Mouse (Mus musculus) c-Kit-positive CD71-positive TER-119-negative erythroid progenitor cells, embryonic 14.5 days (primary cell): Measurements from ENCODE around the gene Rrm1.
"Not testable (repeated sequence)": the region's sequence is repeated elsewhere in the genome, so short reads cannot be mapped to it uniquely, and the experiment has no call there.

Source experiments
- DNase-seq: peaks from one replicate; pipeline ENCODE4 v3.0.0-alpha.2; 2013; ENCODE audit warnings: low read depth

Gene Rrm1

DNA sequence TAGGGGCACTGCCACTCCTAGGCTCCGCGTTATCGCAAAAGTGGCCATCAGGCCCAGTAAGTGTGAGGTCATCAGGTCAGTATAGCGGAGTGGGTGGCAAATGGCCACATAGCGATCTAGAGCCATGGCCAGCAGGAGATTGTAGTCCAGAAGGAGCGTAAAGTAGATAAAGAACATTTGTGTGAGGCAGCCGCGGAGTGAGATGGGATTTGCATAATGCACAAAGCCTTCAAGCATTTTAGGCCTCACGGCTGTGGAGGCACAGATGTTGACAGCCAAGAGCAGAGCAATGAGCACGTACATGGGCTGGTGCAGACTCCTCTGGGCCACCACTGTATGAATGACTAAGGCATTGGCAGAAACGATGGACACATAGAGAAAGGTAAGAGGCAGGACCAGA, 35.9 kb downstream of the Rrm1 start:
- DNase-seq, result no peak

DNA sequence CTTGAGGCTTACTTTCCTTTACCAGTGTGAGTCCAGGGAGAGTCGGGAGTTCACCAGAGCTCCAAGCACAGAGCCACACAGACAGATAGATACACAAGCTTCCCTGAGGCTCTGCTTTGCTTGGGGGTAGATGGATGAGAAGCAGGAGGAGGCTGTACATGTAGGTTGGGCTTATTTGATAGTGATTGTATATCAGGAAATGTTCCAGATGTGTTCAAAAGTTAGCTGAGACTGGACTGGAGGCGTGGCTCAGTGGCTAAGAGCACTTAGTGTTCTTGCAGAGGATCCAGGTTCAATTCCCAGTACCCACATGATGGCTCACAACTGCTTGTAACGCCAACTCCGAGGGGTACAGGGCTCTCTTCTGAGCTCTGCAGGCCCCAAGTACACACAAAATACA, 36.9 kb downstream of the Rrm1 start:
- DNase-seq, result peak; percentile 23

DNA sequence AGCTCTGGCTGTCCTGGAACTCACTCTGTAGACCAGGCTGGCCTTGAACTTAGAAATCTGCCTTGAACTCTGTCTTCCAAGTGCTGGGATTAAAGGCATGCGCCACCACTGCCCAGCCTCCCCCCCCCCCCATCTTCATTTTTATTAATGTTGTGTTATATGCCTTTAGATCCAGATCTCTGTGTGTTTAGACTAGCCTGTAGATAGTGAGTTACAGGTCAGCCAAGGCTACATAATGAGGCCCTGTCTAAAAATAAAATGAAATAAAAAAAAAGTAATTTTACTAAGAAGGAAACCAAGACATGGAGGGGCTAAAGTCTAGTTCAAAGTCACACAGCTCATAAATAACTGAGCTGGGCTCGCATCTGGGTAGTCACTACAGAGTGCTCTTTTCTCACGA, 37.4 kb downstream of the Rrm1 start:
- no peak for DNase-seq

DNA sequence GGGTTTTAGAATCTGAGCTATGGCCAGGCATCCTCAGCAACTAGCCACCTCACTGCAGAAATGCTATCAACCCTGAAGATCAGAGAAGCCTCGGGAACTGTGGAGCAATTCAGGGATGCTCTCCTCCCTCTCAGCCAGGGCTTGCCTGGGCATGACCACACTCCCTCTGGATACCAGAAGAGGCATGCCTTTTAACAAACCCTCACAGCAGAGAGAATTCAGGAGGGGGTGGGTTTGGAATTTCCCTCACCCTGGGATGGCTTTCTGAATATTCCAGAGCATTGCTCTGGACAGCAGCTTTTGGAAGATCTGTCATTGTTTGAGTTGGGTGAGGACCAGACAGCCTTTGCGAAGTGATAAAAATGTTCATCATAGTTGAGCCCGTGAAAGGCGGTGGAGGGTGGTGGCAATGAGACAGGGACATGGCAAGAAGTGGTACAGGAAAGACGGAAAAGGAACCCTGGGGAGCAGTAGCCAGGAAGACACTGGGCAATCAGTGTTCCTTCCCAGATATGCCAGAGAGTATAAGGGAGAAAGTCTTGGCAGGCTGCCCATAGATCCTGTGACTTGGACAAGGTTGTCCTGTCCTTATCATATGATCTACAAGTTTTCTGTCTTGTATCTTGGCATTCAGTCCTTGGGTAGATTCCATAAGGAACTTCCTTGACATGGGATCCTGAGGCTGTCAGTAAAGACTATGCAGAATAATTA, 38.0 kb downstream of the Rrm1 start:
- no peak for DNase-seq

DNA sequence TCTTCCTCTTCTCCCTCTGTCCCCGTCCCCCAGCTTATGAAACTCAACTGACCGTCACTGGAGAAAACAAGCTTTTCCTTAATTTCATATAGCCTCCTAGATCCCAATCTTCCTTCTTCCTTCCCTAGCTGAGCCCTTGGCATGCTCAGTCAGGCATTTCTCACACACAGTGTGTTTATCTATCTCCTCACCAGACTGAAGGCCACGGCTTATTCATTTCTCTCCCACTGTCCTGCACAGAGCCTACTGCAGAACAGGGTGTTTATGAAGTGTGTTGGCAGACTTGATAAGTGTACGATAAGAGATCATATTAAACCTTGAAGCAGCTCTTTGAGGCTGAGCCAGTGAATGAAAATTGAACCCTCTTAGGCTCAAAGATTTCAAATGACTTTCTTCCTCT, 39.3 kb downstream of the Rrm1 start:
- DNase-seq, result no peak

DNA sequence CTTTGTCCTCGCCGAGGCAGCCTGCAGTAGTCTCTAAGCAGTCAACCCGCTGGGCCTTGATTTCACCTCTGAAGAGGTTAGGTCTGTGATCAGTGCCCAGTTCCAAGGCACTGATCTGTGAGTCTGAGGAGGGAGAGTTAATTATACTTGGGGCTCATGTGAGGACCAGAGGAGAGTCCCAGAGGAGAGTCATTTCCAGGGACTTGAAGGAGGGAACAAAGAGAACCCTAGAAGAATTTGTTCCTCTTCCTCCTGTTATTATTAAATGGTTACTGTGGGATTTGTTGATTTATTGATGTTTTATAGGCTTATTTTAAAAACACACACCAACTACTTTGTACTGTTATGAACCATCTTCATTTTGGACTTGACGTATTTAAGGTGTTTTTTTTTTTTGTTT, 40.1 kb downstream of the Rrm1 start, which contains the start of gene Olfr543:
Gene Olfr543 (minus strand): TSS at position 101 of the 400 bp plus-strand sequence.
- DNase-seq, result no peak

DNA sequence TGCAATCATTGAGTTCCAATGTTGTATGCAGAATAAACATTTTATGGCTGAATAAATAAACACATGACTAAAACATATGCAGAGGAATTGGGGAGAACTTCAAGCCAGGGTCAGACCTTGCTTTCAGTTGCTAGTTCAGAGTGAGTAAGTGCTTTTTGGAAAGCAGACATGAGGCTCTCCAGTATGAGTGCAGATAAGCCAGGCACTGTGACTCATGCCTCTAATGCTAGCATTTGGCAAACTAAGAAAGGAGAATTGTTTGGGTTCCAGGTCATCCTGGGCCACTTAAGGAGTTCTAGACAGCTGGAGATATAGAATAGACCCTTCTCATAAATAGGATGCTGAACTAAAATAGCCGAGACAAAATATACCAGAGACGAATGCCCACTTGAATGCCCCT, 42.2 kb downstream of the Rrm1 start:
- no peak for DNase-seq

DNA sequence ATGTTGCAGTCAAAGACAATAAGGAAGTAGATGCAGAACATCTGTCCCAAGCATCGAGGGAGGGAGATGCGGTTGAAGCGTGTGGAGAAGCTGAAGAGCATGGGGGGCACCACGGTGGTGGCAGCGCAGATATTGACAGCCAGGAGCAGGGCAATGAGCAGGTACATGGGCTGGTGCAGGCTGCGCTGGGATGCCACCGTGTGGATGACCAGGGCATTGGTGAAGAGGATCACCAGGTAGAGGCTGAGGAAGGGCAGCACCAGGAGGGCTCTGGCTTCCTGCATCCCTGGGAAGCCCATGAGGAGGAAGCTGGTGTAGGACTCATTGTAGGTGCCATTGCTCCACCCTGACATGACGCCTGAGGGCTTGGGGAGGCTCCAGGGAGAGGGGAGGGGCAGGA, 43.3 kb downstream of the Rrm1 start:
- DNase-seq, result not testable (repeated sequence)

DNA sequence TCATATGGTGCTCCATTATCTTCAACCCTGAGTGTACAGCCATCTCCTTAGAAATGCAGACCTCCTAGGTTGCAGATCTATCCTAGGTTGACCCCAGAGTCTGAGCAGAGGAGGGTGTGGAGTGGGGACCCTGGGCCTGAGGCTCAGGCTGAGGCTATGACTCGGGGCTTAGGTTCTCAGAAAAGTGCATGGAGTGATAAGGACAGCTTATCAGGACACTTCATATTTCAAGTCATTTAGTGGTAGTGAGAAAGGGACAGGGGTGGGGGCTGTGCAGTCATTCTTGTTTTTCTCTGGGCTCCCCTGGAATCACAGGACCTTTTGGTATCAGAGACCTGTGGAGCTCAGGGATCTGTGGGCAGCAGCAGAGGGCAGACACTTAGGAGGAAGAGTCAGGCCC, 44.6 kb downstream of the Rrm1 start:
- DNase-seq, result no peak

DNA sequence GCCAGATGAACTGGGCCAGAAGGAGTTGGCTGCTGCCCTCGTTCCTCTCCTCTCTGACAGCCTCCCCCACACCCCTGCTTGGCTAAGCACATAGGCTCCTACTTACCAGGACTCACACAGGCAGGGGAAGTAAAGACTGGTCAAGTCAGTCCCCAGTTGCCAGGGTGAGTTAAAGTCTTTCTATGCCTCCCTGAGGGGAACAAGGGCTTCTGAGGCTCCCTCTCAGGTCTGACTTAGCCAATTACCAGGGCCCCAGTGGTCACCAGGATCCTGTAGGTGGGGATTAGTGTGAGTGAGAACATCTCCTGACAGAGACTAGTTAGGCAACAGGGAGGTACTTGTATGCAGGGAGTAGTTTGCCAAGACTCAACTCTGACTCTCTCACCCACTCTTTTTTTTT, 46.7 kb downstream of the Rrm1 start, which contains the start of gene Olfr544:
Gene Olfr544 (minus strand): TSS at position 153 of the 400 bp plus-strand sequence.
- DNase-seq, result no peak

DNA sequence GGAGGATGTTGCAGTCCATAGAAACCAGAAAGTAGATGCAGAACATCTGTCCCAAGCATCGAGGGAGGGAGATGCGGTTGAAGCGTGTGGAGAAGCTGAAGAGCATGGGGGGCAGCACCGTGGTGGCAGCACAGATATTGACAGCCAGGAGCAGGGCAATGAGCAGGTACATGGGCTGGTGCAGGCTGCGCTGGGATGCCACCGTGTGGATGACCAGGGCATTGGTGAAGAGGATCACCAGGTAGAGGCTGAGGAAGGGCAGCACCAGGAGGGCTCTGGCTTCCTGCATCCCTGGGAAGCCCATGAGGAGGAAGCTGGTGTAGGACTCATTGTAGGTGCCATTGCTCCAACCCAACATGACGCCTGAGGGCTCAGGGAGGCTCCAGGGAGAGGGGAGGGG, 52.9 kb downstream of the Rrm1 start:
- not testable (repeated sequence) for DNase-seq

DNA sequence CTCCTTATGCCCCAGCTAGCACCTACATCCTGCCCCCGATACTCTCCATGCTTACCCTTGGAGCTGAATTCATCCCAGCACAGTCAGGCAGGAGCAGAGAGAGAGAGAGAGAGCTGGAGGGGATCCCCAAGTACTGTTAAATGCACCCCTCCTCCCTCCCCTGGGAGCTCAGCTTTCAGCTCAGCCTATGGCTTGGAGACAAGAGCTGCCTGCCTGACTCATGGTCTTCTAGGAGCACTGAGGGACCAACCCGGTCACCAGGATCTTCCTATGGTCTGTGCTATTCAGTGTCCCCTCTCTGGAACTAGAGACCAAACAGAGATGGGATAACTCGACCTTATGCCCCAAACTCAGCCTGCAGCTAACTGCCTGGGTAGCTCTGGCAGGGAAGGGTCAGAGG, 58.0 kb downstream of the Rrm1 start, which contains the start of gene Olfr545:
Gene Olfr545 (minus strand): TSS at position 101 of the 400 bp plus-strand sequence.
- DNase-seq, result no peak

DNA sequence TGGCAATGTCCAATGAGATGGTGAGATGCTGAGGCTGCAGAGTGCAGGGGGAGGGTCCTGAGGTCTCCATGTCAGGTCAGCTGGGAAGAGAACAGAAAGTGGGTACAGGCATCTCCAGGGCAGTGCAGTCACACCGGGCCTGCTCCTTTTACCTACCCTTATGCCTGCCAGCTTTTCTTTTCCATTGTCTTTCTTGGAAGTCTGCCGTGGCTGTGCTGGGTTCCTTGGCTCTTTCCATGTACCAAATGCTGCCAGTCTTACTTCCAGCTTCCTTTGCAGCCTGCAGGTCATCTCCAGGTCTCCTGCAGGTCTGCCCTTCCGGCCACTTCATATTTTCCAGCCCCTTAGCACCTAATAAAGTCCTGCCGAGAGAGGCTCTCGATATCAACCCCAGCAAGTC, 60.5 kb downstream of the Rrm1 start:
- DNase-seq, result no peak

DNA sequence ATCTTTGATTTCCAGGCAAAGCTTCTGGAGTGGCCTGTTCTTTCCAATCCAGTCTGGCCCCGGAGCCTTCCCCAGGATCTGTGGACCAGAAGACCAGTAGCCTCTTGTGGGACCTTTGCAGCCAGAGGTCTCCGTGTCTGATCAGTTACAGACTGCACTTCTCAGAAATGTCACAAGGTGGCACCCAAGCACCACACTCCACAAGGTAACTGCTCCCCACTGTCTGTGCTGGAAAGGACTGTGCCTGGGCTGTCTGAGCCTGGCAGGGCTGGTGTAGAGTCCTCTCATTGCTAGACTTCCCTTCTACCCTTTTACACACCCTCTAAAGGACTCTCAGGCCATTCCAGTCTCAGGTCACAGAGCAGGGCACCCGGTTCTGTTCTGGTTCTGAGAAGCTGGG, 65.4 kb downstream of the Rrm1 start:
- DNase-seq, result peak; percentile 47

DNA sequence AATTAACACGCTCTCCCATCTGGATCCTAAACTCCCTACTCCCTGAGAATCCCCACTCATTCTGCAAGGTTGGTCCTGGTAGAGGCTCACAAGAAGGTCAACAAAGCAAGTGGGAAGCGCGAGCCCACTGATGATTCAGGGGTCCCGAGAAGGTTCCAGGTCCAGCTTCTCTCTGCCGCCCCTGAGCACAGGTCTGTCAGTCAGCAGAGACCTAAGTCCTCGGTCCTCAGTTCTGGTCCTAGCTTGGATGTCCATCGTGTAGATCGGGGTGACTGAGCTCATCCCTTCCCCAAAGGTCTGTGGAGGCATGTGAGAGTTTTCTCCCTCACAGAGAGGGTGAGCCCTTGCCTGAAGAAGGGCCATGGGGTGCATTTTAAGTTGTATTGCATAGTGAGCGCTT, 66.6 kb downstream of the Rrm1 start:
- DNase-seq, result no peak

DNA sequence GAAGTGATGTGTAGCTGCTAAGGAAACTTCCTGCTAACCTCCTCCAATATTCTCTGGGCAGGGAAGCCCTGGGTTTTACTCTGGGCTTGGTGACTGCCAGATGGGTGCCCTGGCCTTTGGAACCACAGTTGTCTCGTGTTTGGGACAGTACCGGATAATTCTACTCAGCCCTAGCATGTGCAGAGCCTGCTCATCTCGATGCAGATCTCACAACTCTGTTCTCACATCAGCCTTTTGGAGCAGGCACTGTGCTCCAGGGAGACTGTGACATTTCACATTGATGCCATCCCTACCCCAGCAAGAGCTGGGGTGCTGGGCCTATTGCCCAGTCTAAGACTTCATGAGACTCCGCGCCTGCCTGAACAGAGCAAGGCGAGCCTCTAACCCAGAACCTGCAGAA, 67.2 kb downstream of the Rrm1 start:
- DNase-seq, result no peak

DNA sequence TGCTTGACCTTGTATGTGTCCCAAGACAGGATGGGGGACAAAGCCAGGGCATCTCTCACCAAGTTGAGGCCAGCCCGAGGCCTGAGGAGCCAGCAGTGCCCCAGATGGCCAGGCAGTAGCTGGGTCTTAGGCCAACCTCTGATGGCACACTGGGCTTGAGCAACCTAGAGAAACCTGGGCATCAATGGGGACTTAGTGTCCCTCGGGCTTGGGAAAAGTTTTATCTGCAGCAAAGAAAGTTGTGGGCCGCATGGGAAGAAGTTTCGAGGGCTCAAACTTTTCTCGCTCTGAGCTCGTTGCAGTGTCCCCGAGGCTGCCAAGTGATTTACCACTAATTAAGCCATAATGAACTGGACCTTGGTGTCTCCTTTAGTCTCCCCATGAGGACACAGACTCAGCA, 68.2 kb downstream of the Rrm1 start:
- DNase-seq, result no peak

DNA sequence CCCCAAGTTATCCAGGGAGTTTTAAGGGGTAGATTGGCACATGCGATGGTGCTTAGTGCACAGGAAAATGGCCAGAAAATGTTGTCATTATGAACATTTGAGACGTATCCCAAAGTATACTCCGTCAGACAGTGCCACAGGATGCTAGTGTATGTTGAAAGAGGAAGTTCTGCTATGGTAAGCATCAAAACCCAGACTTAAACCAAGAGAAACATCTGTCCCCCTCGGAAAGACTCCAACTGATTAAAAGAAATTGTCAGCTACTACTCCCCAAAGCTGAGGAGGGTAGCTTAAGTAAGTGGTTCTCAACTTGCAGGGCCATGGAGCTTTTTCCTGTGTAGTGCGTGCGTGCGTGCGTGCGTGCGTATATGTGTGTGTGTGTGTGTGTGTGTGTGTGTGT, 70.4 kb downstream of the Rrm1 start:
- no peak for DNase-seq

DNA sequence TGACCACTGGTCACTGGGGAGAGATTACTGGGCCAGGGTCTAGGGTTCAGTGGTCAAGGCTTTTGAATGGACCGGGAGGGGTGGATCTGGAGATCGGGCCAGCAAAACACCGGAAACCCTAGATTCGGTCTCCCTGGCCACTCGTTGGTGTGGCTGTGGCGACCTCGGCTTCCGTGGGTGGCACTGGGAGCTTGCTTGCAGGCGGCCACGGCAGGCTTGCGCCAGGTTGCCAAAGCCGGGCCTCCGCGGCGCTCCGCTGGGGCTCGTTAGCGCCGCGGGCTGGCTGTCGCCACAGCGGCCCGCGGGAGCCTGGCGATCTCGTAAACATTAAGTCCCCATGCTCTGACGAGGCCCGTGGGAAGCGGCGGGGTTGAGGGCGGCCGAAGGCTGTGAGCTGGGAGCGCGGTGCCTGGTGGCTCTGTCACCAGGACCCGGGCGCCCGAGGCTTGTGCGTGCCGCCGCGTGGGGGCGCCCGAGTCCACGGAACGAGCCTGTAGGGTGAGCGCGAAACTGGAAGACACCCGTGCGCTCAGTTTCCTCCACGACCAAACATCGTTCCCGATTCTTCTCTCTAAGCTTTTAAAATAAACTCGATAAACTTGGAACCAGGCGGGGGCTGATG, 71.4 kb downstream of the Rrm1 start:
- peak; percentile 51 for DNase-seq

DNA sequence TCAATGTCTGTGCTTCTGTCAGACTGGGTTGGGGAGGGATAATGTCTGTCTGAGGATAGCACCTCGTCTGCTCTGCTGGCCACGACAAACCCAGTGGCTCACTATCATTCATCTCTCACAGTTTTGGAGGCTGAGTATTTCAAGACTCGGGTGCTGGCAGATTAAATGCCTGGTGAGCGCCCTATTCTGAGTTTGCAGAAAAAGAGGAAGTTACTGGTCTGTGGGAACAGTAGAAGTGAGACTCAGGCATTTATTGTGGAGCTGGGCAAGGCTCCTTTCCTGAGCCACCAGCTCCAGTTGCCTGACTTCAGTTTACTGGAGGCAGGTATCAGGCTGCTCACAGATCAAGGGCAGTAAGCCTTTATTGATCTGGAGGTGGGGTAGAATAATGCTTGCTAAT, 72.6 kb downstream of the Rrm1 start:
- no peak for DNase-seq

DNA sequence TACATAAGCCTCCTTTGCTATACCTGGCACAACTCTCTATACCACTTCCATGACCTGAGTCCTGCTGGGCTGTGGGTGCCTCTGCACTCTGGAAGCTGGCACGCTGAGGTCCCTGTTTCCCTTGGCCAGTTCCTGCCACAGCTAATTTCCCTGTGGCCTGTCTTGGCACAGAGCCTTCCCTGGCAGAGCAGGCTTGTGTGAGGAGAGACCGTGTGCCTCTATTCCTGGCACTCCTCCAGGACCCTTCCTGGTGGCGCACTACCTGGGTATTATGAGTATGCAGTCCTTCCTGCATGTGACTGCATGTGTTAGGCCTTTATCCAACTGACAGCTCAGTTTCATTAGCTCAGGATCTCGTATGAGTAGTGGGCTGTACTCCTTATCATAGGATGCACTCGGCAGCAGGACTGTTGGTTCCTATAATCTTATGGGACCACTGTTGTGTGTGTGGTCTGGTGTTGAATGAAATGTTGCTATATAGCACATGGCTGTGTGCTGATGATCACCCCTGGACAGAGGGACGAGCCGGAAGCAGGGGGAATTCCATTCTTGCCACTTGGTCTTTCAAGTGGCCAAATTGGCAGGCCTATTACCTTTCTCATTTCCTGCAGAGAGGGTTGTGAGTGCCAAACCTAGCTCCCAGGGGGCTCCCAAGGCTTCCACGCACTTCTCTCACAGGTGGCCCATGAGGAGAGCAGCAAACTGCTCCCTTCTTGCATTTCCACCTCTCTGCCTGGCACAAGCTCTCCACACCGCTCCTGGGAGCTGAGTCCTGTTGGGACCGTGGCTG, 75.0 kb downstream of the Rrm1 start:
- no peak for DNase-seq

DNA sequence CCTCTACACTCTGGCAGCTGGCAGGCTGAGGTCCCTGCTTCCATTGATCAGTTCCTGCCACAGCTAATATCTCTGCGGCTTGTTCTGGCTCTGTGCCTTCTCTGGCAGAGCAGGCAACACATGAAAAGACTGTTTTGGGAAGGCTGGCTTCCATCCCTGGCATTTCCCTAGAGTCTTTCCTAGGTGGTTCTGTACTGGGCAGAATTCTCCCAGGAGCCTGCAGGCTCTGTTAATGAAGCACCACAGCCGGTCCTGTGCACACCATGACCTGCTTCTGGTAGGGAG, 75.5 kb downstream of the Rrm1 start:
- DNase-seq, result no peak
